Mouse (Mus musculus): ENCODE results near the gene Eif5b. TPM values are rescaled to one million over a fixed set of nuclear protein-coding genes. Genes with fewer than 3 reads are reported as not detected.

The Eif5b gene
- total RNA-seq (2014; fragmentation: Nextera tagmentation) (143 and 157 TPM in 2 replicates), total RNA-seq (2017) (74.2 and 80.8 TPM in 2 replicates), polyA plus RNA-seq (2012) (85.6 and 91.6 TPM in 2 replicates)

GRCm38 (mm10) chr1:37997867-37998266, at the start of gene Eif5b, which contains the start of gene Txndc9:
Eif5b (plus strand) TSS chr1:37998010.
Txndc9 (minus strand) TSS chr1:37997893.
- peak; percentile 88 for DNase-seq (ENCODE audit: low spot score)
- Histone ChIP-seq H3K4me3 (ENCODE audit: low read depth, low read length) (peak within 1 kb of the TSS; percentile 82), H3K9me3 (replicated peaks) (no peaks in the 10 kb centered on the region), H3K4me1 (ENCODE audit: insufficient read depth, low read depth, low read length) (peaks cover 56% of the 10 kb centered on the region), H3K36me3 (replicated peaks) (peaks cover 41% of the 10 kb centered on the region), H3K27me3 (ENCODE audit: insufficient read depth, low read length) (no peaks in the 10 kb centered on the region)
- TF ChIP-seq CTCF (IDR thresholded peaks at IDR 0.05; ENCODE audit: low read depth, low read length) (no peak), POLR2AphosphoS5 (IDR thresholded peaks at IDR 0.05; ENCODE audit: insufficient replicate concordance, low read depth, low read length) (no peak), GATA2 (IDR thresholded peaks at IDR 0.05; ENCODE audit: borderline replicate concordance, low read depth, low read length) (no peak), GATA1 (IDR thresholded peaks at IDR 0.05; ENCODE audit: borderline replicate concordance, low read length) (no peak), TAL1 (conservative IDR thresholded peaks at IDR 0.05; ENCODE audit: low read depth, low read length) (no peak)
- peak; percentile 28; the same call in 1 of the 2 replicates for ATAC-seq (ENCODE audit: extremely low read depth, insufficient number of reproducible peaks, low FRiP score, poor library complexity, severe bottlenecking)

DNA sequence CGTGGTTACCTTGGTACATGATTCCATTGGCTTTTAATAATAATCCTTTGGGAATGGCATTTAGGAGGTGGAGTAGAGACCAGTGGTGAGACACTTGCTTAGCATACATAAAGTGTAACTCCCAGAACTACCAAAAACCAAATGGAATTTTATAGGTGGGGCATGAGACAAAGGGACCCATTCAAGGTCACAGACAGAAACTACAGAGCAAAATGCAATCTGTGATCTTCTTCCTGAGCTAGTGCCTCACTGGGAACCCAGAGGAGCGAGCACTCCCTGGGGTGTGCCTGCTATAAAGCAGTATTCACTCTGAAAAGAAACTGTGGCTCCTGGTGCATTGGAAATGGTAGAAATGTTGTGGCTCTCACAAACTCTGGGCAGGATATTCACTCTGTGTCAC, 48.9 kb upstream of the Eif5b start:
- no peak for TF ChIP-seq GATA2 (IDR thresholded peaks at IDR 0.05; ENCODE audit: borderline replicate concordance, low read depth, low read length)
- TF ChIP-seq TAL1 (conservative IDR thresholded peaks at IDR 0.05; ENCODE audit: low read depth, low read length): no peak
- TF ChIP-seq POLR2AphosphoS5 (IDR thresholded peaks at IDR 0.05; ENCODE audit: insufficient replicate concordance, low read depth, low read length): no peak
- no peak for TF ChIP-seq GATA1 (IDR thresholded peaks at IDR 0.05; ENCODE audit: borderline replicate concordance, low read length)
- no peak for TF ChIP-seq CTCF (IDR thresholded peaks at IDR 0.05; ENCODE audit: low read depth, low read length)

GRCm38 (mm10) chr1:37954786-37955185, 43.0 kb upstream of the Eif5b start:
- H3K4me1 ChIP-seq (ENCODE audit: insufficient read depth, low read depth, low read length): no peaks in the 10 kb centered on the region
- H3K4me3 ChIP-seq (ENCODE audit: low read depth, low read length): no peak overlapping the region
- H3K36me3 ChIP-seq (replicated peaks): no peaks in the 10 kb centered on the region
- DNase-seq (ENCODE audit: low spot score) (no peak), ATAC-seq (ENCODE audit: extremely low read depth, insufficient number of reproducible peaks, low FRiP score, poor library complexity, severe bottlenecking) (no peak)
- no peaks in the 10 kb centered on the region for H3K9me3 ChIP-seq (replicated peaks)
- peaks cover 31% of the 10 kb centered on the region for H3K27me3 ChIP-seq (ENCODE audit: insufficient read depth, low read length)
- TF ChIP-seq TAL1 (conservative IDR thresholded peaks at IDR 0.05; ENCODE audit: low read depth, low read length) (no peak), POLR2AphosphoS5 (IDR thresholded peaks at IDR 0.05; ENCODE audit: insufficient replicate concordance, low read depth, low read length) (no peak), GATA2 (IDR thresholded peaks at IDR 0.05; ENCODE audit: borderline replicate concordance, low read depth, low read length) (no peak), GATA1 (IDR thresholded peaks at IDR 0.05; ENCODE audit: borderline replicate concordance, low read length) (no peak), CTCF (IDR thresholded peaks at IDR 0.05; ENCODE audit: low read depth, low read length) (no peak)

More for the DNA sequence above, 48.9 kb upstream of the Eif5b start:
- Histone ChIP-seq H3K36me3 (replicated peaks) (no peaks in the 10 kb centered on the region), H3K4me3 (ENCODE audit: low read depth, low read length) (no peak overlapping the region), H3K27me3 (ENCODE audit: insufficient read depth, low read length) (peaks cover 15% of the 10 kb centered on the region), H3K4me1 (ENCODE audit: insufficient read depth, low read depth, low read length) (no peaks in the 10 kb centered on the region), H3K9me3 (replicated peaks) (no peaks in the 10 kb centered on the region)
- DNase-seq (ENCODE audit: low spot score): no peak
- no peak for ATAC-seq (ENCODE audit: extremely low read depth, insufficient number of reproducible peaks, low FRiP score, poor library complexity, severe bottlenecking)

DNA sequence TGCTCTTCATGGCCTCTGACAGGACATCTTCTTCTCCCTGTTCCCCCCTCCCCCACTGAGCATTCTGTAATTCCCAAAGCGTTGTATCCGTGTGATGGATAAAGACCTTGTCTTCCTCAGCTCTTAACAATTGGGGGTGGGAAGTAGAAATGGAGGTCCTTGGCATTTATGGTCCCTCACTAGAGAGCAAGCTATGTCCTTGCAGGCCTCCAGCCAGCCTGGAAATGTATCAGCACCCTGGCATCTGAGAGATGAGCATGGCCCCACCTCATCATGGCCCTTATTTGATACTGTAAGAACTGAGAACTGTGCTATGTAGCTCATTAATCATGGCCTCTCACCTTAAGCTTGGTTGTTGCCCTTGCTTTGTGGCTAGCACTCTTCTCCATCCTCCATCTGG, 42.6 kb upstream of the Eif5b start:
- DNase-seq (ENCODE audit: low spot score) (no peak), ATAC-seq (ENCODE audit: extremely low read depth, insufficient number of reproducible peaks, low FRiP score, poor library complexity, severe bottlenecking) (no peak)
- TF ChIP-seq GATA1 (IDR thresholded peaks at IDR 0.05; ENCODE audit: borderline replicate concordance, low read length) (no peak), GATA2 (IDR thresholded peaks at IDR 0.05; ENCODE audit: borderline replicate concordance, low read depth, low read length) (no peak), POLR2AphosphoS5 (IDR thresholded peaks at IDR 0.05; ENCODE audit: insufficient replicate concordance, low read depth, low read length) (no peak), TAL1 (conservative IDR thresholded peaks at IDR 0.05; ENCODE audit: low read depth, low read length) (no peak), CTCF (IDR thresholded peaks at IDR 0.05; ENCODE audit: low read depth, low read length) (no peak)
- H3K4me1 ChIP-seq (ENCODE audit: insufficient read depth, low read depth, low read length): no peaks in the 10 kb centered on the region
- no peaks in the 10 kb centered on the region for H3K36me3 ChIP-seq (replicated peaks)
- no peak overlapping the region for H3K4me3 ChIP-seq (ENCODE audit: low read depth, low read length)
- H3K27me3 ChIP-seq (ENCODE audit: insufficient read depth, low read length): peaks cover 28% of the 10 kb centered on the region
- no peaks in the 10 kb centered on the region for H3K9me3 ChIP-seq (replicated peaks)

GRCm38 (mm10) chr1:37956690-37957431, 40.9 kb upstream of the Eif5b start:
- Histone ChIP-seq H3K9me3 (replicated peaks) (no peaks in the 10 kb centered on the region), H3K27me3 (ENCODE audit: insufficient read depth, low read length) (peaks cover 23% of the 10 kb centered on the region), H3K36me3 (replicated peaks) (no peaks in the 10 kb centered on the region), H3K4me1 (ENCODE audit: insufficient read depth, low read depth, low read length) (no peaks in the 10 kb centered on the region), H3K4me3 (ENCODE audit: low read depth, low read length) (no peak overlapping the region)
- ATAC-seq (ENCODE audit: extremely low read depth, insufficient number of reproducible peaks, low FRiP score, poor library complexity, severe bottlenecking) (no peak), DNase-seq (ENCODE audit: low spot score) (no peak)
- TF ChIP-seq GATA2 (IDR thresholded peaks at IDR 0.05; ENCODE audit: borderline replicate concordance, low read depth, low read length) (no peak), CTCF (IDR thresholded peaks at IDR 0.05; ENCODE audit: low read depth, low read length) (no peak), TAL1 (conservative IDR thresholded peaks at IDR 0.05; ENCODE audit: low read depth, low read length) (no peak), GATA1 (IDR thresholded peaks at IDR 0.05; ENCODE audit: borderline replicate concordance, low read length) (no peak), POLR2AphosphoS5 (IDR thresholded peaks at IDR 0.05; ENCODE audit: insufficient replicate concordance, low read depth, low read length) (no peak)

- no peaks in the 10 kb centered on the region for H3K36me3 ChIP-seq (replicated peaks)
- H3K4me3 ChIP-seq (ENCODE audit: low read depth, low read length): no peak within 1 kb of the TSS
- no peak for DNase-seq (ENCODE audit: low spot score)
- H3K9me3 ChIP-seq (replicated peaks): no peaks in the 10 kb centered on the region
- peaks cover 23% of the 10 kb centered on the region for H3K27me3 ChIP-seq (ENCODE audit: insufficient read depth, low read length)
- no peak for ATAC-seq (ENCODE audit: extremely low read depth, insufficient number of reproducible peaks, low FRiP score, poor library complexity, severe bottlenecking)
- H3K4me1 ChIP-seq (ENCODE audit: insufficient read depth, low read depth, low read length): no peaks in the 10 kb centered on the region
- no peak for TF ChIP-seq GATA2 (IDR thresholded peaks at IDR 0.05; ENCODE audit: borderline replicate concordance, low read depth, low read length)
- TF ChIP-seq GATA1 (IDR thresholded peaks at IDR 0.05; ENCODE audit: borderline replicate concordance, low read length): no peak
- TF ChIP-seq CTCF (IDR thresholded peaks at IDR 0.05; ENCODE audit: low read depth, low read length): no peak
- TF ChIP-seq TAL1 (conservative IDR thresholded peaks at IDR 0.05; ENCODE audit: low read depth, low read length): no peak
- TF ChIP-seq POLR2AphosphoS5 (IDR thresholded peaks at IDR 0.05; ENCODE audit: insufficient replicate concordance, low read depth, low read length): no peak
Observed at GRCm38 (mm10) chr1:37957659-37958058, 40.2 kb upstream of the Eif5b start, which contains the start of gene Lyg1. Lyg1 (minus strand) TSS chr1:37957759.
